Mouse (Mus musculus): Measurements from ENCODE around the gene Rcl1. TPM values are rescaled to one million over a fixed set of nuclear protein-coding genes. Genes with fewer than 3 reads are reported as not detected.

The Rcl1 gene
- total RNA-seq, 1 experiment from 2014 or later: 11.4 TPM

DNA sequence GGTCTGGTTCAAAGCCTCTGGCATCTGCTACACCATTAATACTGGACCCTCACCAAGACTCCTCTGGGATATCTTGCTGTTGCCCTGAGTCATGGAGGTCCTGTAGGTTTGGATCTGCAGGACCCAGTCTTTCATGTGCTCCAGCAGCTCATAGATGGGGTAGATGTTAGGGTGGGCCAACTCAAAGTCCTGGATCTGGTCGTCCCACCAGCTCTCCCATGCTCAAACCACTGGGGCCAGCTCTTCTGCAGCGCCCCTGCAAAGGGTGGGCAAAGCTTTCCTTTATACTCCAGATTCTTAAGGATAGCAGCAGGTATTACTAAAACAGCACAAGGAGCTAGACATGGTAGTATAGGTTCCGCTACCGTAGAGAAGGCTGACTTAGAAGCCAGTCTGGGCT lies 4.6 kb downstream of the Rcl1 start:
- ATAC-seq (replicated peaks; ENCODE audit: insufficient number of reproducible peaks, low FRiP score, low TSS enrichment, poor library complexity, severe bottlenecking): no peak

DNA sequence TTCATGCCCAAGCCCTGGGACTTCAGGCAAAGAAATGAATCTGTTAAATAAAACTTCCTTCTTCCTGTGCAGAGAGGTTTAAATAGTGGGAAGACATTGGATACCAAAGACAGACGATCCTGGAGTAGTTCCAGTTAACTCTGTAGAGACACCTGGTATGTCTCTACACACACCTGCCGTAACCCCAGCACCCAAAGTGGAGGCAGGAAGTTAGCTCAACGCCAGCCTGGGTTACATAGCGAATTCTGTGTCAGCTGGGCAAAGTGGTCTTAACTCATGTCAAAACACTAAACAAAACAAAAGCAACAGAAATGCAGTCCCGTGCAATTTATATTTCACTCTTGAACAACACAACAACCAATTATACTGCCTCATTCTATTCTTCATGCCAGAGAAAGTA lies 5.1 kb downstream of the Rcl1 start:
- ATAC-seq (replicated peaks; ENCODE audit: insufficient number of reproducible peaks, low FRiP score, low TSS enrichment, poor library complexity, severe bottlenecking): no peak

DNA sequence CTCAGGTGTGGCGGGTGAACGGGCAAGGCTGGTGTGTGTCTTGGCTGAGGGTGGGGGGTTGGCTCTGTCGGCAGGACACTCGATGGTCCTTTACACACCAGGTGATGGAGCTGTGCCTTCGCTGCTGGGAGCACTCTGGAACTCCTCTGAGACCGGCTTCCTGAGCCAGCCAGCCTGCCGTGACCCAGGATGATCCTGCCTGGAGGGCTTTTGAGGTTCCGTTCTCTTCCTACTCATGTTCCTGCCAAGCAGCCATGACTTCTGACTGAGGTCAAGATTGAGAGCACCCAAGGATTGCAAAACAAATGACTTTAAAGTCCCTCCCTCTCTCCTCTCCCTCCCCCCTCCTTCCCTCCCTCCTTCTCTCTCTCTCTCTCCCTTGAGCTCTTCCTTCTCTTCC lies 11.5 kb downstream of the Rcl1 start:
- no peak for ATAC-seq (replicated peaks; ENCODE audit: insufficient number of reproducible peaks, low FRiP score, low TSS enrichment, poor library complexity, severe bottlenecking)

DNA sequence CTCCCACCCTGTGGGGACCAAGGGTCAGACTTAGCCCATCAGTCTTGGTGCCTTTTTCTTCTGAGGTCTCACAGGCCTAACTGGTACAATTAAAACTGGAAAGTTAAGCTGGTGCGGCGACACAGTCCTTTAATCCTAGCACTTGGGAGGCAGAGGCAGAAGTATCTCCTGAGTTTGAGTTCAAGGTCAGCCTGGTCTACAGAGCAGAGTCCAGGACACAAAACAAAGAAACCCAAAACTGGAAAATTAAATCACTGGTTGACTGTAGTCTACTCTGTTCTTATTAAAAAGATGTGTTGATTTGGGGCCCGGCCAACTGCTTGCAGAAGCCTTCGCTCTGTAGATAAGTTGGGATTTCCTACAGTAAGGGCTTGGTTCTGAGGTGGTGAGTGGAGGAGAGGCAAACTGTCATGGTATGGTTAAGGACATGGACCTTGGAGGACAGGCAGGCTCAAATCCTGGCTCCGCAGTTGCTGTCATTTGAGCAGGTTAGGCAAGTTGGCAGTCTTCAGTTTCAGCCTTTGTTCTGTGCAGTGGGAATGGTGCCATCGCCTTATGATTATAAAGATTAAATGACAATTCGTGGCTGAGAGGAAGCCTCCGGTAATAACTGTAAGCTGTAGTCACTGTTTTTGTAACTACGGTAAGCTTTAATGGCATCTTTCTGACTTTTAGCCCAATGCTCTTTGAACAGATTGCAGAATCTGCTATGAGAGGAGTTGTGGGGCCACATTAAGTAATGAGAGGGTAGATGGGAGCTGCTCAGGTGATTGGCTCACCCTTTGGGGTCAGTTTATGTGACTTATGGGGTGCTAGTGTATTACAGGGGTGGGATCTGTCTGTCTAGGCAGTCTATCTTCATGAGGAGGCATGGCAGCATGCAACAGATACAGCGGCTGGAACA lies 12.8 kb downstream of the Rcl1 start:
- ATAC-seq (replicated peaks; ENCODE audit: insufficient number of reproducible peaks, low FRiP score, low TSS enrichment, poor library complexity, severe bottlenecking): no peak

DNA sequence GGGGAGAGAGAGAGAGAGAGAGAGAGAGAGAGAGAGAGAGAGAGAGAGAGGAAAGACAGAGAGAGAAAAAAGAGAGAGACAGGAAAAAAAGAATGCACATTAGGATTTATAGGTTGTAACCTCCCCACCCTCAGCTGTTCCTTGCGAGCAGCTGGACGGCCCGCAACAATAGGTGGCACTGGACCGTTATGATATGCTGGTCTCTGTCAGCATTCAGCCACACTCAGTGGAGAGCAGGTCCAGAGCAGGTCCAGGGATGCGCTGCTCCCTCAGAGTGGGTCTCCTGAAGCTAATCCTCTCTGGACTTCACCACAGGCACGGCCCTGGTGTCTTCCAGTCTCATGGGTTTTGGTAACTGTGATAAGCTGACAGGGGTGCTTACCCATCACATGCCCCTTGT lies 15.6 kb downstream of the Rcl1 start:
- no peak for ATAC-seq (replicated peaks; ENCODE audit: insufficient number of reproducible peaks, low FRiP score, low TSS enrichment, poor library complexity, severe bottlenecking)

DNA sequence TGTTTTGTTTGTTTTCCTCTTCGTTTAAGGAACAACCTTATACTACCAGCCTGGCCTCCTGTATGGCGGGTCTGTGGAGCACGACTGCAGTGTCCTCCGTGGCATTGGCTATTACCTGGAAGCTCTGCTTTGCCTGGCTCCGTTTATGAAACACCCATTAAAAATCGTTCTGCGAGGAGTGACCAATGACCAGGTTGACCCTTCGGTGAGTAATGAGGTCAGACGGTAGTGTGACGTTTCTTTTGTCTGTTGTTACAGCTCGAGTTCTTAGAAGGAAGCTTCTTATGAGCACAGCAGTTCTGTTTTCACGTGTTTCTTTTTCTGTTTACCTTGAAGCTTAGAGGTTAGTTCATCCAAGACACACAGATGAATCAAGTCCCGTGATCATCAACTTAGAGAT lies 17.0 kb downstream of the Rcl1 start:
- no peak for ATAC-seq (replicated peaks; ENCODE audit: insufficient number of reproducible peaks, low FRiP score, low TSS enrichment, poor library complexity, severe bottlenecking)

DNA sequence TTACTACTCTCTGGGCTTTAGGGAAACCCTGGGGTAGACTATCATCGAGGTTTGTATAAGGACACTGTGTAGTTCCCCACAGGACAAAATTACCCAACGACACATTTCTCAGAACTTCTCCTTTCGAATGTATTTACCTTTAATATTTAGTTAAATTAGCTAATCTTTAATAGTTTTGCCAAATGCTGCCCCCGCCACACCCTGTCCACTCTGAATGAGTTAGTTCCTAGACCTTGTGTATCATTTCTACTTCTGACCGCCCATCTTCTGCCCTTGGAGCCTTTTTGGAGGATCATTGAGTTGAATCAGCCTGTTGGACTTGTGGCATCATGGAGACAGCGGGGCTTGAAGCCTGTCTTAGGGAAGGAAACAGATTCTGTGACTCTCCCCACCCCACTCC lies 19.1 kb downstream of the Rcl1 start:
- no peak for ATAC-seq (replicated peaks; ENCODE audit: insufficient number of reproducible peaks, low FRiP score, low TSS enrichment, poor library complexity, severe bottlenecking)

DNA sequence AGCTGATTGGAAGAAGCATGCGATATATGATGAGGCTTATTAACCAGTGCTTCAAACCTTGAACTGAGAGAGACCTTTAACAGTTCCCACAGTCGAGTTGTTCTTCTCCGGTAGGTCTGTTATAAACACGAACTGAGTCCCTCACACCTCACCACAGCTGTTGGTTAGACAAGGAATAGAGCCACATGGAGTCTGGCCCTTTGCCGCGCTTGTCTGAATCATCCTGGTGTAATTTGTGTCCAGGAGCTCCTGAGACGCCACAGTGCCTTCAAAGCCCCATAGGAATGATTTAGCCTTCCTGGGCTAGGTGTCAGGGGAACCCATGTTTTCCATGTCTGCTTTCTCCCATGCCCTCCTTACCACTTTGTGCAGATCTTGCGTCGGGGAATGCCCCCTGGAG lies 20.2 kb downstream of the Rcl1 start:
- ATAC-seq (replicated peaks; ENCODE audit: insufficient number of reproducible peaks, low FRiP score, low TSS enrichment, poor library complexity, severe bottlenecking): no peak

DNA sequence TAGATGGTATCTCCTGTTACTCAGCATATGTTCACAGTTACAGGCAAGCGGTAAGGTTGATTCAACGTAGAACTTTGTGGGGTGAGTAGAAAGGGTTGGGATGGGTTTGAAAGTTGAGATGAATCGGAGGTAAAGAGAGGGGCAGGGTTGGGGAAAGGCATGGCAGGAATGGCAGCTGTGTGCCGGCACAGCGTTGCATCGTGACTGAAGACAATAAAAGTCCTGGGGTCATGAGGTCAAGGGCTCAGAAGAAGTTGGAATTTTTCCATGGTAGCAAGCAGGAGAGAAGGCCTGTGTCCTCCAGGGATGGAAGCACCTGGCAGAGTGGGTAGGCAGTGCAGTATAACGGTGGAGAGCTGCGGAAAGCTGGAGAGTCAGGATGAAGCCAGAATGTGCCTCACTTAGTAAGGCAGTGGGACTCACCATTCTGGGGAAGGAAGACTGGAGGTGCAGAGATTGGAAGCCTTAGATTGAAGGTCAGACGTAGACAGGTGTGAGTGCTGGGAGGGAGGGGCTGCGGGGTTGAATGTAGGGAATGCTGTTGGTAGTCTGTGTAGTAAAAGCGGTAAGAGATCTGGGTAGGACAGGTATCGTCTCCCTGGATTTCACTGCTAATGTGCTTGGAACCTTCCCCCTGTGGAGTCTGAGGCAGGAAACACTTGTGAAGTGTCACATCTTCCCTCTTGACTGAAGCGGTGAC lies 23.9 kb downstream of the Rcl1 start:
- ATAC-seq (replicated peaks; ENCODE audit: insufficient number of reproducible peaks, low FRiP score, low TSS enrichment, poor library complexity, severe bottlenecking): no peak

DNA sequence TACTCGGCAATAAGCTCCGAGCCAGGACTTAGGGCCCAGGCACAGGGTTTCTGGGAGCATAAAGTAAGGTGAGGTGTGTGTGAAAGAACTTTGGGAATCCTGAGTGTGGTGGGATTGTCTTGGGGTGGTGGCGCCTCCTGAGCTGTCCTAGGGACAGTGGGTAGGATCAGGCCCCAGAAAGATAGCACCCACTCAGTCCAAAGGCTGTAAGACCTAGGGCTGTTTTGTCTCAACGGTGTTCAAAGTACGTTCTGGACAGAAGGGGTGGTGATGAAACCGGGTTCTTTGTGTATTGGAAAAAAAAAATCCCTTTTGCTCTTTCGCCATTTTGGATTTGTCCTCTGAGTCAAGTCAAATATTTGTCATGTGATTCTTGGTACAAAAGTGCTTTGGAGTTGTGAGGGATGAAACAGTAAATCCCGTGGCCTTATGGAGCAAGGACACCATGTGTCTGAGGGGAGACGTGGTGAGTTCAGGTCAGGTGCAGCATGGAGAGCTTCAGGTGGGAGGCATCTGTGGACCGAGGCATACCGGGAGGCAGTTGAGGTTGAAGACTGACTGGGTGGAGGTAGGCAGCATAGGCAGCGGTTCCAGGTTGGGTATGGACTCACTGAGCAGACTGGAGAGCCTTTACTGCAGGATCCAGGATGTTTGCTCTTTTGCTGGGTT lies 25.3 kb downstream of the Rcl1 start:
- no peak; the same call in 1 of the 2 replicates for ATAC-seq (replicated peaks; ENCODE audit: insufficient number of reproducible peaks, low FRiP score, low TSS enrichment, poor library complexity, severe bottlenecking)

DNA sequence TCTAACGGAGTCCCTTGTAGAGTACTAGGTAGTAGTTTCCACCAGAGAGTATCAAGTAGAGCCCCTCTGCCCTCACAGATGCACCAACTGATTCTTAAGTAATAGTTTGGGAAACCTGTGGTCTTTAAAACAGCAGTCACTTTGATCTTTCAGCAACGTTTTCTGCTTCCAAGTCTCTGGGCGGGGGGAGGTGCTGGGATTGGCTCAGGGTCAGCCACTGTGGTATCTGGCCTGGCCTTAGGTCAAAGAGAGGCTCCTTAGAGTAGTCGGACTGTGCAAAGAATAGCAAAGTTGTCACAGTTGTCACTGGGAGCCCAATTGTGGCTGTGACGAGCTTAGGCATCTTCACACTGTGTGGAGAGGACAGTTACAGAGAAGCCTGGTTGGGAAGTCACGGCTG lies 26.2 kb downstream of the Rcl1 start:
- ATAC-seq (replicated peaks; ENCODE audit: insufficient number of reproducible peaks, low FRiP score, low TSS enrichment, poor library complexity, severe bottlenecking): no peak

DNA sequence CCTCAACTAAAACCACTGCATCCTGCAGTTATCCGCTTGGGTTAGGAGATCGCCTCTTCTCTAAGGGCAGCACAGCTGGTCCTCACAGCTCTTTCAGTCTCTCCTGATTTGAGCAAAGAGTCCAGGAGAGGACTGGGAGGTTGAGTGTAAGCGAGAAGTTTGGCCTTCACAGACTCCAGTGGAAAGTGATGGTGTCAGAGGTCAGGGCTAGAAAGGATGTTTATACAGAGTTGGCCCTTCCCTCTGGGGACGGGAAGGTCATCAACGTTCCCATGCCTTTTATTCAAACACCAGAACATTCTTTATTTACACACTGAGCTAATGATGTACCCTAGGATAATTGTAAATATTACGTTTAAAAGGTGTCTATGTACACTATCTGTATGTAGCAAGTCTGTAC lies 27.0 kb downstream of the Rcl1 start:
- ATAC-seq (replicated peaks; ENCODE audit: insufficient number of reproducible peaks, low FRiP score, low TSS enrichment, poor library complexity, severe bottlenecking): no peak

DNA sequence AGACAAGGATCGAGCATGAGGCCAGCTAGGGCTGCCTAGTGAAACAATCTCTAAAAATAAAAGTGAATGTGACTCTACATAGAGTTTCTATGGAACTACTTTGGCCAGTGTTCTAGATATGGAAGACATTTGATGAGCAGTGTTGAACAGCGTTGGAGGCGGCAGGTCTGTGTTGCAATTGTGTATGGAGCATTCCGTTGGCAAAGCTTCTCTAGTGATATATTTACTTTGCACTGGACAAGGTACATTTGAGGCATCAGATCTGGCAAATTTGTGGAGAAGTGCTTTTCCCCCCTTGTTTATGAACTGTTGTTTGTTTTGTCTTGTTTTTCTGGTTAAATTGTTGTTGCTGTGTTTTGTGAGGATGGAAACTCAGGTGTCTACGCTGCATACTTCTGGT lies 28.4 kb downstream of the Rcl1 start:
- ATAC-seq (replicated peaks; ENCODE audit: insufficient number of reproducible peaks, low FRiP score, low TSS enrichment, poor library complexity, severe bottlenecking): no peak

DNA sequence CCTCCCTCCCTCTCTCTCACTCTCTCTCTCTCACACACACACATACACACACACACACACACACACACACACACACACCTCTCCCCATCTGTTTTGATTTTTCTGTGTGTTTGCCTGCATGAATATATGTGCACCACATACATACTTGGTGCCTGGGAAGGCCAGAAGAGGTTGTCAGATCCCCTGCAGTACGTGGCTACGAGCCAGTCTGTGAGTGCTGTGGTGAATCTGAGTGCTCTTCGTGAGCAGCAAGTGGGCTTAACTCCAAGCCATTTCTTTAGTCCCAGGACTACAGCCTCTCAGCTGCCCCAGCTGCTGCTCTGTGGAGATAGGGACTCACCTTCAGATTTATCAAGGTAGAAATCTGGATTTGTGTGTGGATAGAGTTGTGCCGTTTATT lies 30.0 kb downstream of the Rcl1 start:
- no peak for ATAC-seq (replicated peaks; ENCODE audit: insufficient number of reproducible peaks, low FRiP score, low TSS enrichment, poor library complexity, severe bottlenecking)

DNA sequence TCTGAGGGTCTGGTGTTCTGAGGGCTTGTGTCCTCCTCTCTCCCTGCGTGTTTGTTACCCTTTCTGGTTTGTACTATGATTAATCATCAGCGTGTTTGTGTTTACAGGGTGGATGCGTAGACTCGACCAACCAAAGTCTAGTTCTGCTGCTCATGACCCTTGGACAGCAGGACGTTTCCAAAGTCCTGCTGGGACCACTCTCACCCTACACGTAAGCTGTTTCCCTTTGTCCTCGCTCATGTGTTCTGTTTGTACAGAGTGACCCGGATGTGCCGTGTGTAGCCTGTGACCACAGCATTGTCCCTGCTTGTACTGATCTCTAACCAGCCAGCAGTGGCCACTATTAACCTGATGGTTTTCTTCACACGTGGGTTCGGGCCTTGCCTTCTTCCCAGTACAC lies 33.1 kb downstream of the Rcl1 start:
- no peak for ATAC-seq (replicated peaks; ENCODE audit: insufficient number of reproducible peaks, low FRiP score, low TSS enrichment, poor library complexity, severe bottlenecking)

DNA sequence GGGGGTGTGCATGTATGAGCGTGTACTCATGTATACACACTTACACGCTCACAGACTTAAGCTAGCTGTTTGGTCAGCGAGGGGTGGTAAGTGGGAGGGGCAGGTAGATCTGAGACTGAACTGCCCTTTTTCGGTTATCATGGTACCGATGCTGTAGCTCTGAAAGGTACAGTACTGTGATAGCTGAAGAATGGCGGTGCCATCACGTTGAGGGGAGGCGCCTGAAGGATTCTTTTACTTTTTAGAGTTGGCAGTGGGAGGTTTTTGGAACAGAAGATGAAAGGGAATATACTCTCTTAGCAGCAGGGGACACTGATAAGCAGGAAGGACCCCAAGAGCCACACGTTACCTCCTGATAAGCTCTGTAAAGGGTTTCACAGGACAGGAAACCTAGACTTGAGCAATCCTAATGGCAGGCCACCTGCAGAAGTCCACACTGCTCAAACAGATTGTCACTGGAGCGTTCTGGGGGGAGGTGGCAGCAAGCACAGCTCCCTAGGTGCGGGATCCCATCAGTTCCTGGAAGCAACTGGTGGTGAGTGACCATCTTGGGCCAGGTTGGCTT lies 34.1 kb downstream of the Rcl1 start:
- no peak for ATAC-seq (replicated peaks; ENCODE audit: insufficient number of reproducible peaks, low FRiP score, low TSS enrichment, poor library complexity, severe bottlenecking)

DNA sequence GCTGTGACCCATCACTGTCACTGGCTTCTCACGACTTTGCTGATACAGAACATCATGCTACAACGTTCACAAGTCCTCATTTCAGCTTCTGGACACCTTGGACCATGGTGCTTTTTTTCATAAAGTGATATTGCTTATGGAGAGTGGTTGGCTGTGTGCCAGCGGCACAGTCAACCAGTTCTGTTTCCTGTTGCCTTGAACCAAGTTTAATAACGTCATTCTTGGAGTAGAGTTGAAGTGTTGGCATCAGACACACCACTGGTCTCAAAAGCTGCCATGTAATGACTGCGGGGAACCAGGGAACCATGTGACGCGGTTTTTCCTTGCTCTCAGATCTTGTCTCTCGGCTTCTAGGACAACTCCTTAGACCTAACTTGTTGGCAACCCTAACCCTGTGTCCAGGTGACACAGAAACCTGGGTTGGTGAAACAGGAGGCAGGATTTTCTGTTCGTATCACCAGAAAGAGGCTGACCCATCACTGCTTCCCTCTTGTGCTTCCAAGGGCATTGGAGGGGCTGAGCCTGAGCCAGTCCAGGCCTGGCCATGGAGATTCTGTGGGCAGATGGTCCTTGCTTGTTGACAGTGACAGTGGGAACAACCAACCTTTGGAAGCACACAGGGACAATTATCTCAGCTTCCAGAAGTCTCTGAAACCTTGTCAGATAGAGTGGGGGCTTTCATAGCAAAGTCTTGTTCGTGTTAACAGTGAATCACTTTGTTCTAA lies 37.5 kb downstream of the Rcl1 start:
- ATAC-seq (replicated peaks; ENCODE audit: insufficient number of reproducible peaks, low FRiP score, low TSS enrichment, poor library complexity, severe bottlenecking): no peak

DNA sequence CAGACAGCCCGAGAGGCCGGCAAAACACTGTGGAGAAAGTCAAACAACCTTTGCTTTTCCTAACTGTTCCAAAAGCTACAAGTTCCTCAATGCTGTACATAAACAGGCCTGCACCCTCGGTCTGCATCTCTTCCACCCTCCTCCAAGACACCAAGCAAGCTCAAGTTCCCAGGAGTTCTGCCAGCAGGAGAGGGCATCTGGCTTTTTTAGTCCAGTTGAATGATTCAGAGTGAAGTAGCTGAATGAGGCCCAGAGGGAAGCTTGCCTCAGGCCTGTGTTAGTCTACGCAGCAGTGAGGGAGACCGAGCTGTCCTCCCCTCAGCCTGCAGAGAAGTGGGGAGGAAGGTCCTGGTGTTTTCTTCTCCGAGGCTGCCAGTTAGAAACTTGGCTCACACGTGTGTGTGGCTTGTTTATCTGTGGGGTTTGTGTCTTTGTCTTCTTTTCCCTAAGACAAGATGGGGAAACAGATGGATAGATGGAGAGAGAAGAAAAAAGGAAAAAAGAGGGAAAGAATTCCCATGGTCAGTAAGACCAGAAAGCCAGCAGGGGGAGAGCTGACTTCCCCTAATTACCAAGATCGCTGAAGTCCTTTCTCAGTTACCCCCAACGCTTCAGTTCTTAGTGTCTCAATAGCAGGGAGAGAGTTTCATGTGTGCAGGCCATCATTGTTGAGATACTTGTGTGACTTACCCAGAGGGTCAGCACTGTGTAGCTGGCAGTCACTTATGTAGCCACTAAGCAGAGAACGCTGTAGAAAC lies 38.7 kb downstream of the Rcl1 start:
- ATAC-seq (replicated peaks; ENCODE audit: insufficient number of reproducible peaks, low FRiP score, low TSS enrichment, poor library complexity, severe bottlenecking): no peak

Measured in monocyte, adult 5-6 weeks (primary cell).